Mouse (Mus musculus) intestine, embryonic 16.5 days (tissue): ENCODE data around the gene Eef1a2. TPM values are rescaled to one million over a fixed set of nuclear protein-coding genes. Genes with fewer than 3 reads are reported as not detected.

Experiments
- ATAC-seq: fragments of 200-750 bp; cut with Nextera tagmentation; 2 replicates; pipeline ENCODE4 v1.8.0; 2017; ENCODE audit warnings: moderate TSS enrichment, moderate library complexity
- H3K27ac ChIP-seq: fragments of 300-500 bp; sonication (generic); 2 replicates; pipeline ENCODE4 v1.5.1; 2014; ENCODE audit warnings: mild to moderate bottlenecking, low read length
- H3K27me3 ChIP-seq: fragments of 300-500 bp; sonication (generic); replicated peaks from 2 replicates; pipeline ENCODE4 v1.6.1; 2014; ENCODE audit warnings: low read length, control low read depth, mixed read lengths; ENCODE audit not compliant: control insufficient read depth, insufficient read depth
- H3K36me3 ChIP-seq: fragments of 300-500 bp; sonication (generic); 2 replicates; pipeline ENCODE4 v1.6.1; 2014; ENCODE audit warnings: low read length, control low read depth; ENCODE audit not compliant: control insufficient read depth, insufficient read depth
- H3K4me1 ChIP-seq: fragments of 300-500 bp; sonication (generic); 2 replicates; pipeline ENCODE4 v1.6.1; 2014; ENCODE audit warnings: low read length, control low read depth, mixed read lengths; ENCODE audit not compliant: control insufficient read depth, insufficient read depth
- H3K4me2 ChIP-seq: fragments of 300-500 bp; sonication (generic); 2 replicates; pipeline ENCODE4 v1.6.1; 2014; ENCODE audit warnings: low read depth, low read length, control low read depth
- H3K4me3 ChIP-seq: fragments of 300-500 bp; sonication (generic); 2 replicates; pipeline ENCODE4 v1.5.1; 2014; ENCODE audit warnings: mild to moderate bottlenecking, low read length
- H3K9ac ChIP-seq: fragments of 300-500 bp; sonication (generic); 2 replicates; pipeline ENCODE4 v1.6.1; 2014; ENCODE audit warnings: low read depth, low read length
- H3K9me3 ChIP-seq: fragments of 300-500 bp; sonication (generic); 2 replicates; pipeline ENCODE4 v1.6.1; 2016; ENCODE audit warnings: low read length, control low read depth; ENCODE audit not compliant: control insufficient read depth
- WGBS: fragments of 180-500 bp; shearing (Covaris S2); extraction: QIAGEN DNeasy Blood & Tissue Kit; methylation state at CpG from one replicate; pipeline ENCODE4 v1.1.7; 2014; 5-methylcytosine and 5-hydroxymethylcytosine counted together
- polyA plus RNA-seq: library from polyadenylated mRNA; unstranded; fragments of >200 nt; fragmentation: Nextera tagmentation; extraction: Ambion mirVana; gene quantifications from 2 replicates; pipeline ENCODE4 v1.2.1, GENCODE M21; 2015

Gene Eef1a2
- polyA plus RNA-seq, 1 experiment from 2014 or later: 0.06 TPM

DNA sequence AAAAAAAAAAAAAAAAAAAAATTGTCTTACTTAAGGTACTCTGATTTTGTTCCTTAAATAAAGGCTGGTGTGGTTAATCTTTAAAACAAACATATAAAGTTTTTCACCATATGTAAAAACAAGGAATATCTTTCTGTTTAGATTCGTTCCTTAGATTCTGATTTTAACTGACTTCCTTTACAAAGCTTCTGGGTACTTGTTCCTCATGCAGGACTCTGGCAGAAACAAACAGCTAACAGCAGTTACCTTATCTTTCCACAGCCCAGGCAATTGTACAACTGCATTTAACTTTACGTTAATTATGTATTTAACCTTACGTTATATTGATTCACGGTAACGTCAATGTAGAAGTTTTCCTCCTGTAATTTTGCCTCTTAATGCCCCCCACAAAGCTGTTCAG, 9.7 kb upstream of the Eef1a2 start:
- H3K36me3 ChIP-seq: no peaks in the 10 kb centered on the region
- no peak overlapping the region for H3K4me3 ChIP-seq
- H3K27me3 ChIP-seq: peaks cover 2% of the 10 kb centered on the region; the same call in 1 of the 2 replicates
- 75% methylated on average over 5 of the region's 5 CpGs for WGBS
- no peak overlapping the region for H3K9ac ChIP-seq
- no peaks in the 10 kb centered on the region for H3K4me1 ChIP-seq
- no peak overlapping the region for H3K27ac ChIP-seq
- H3K9me3 ChIP-seq: 0 out of 2 replicates have a peak, but pooled peaks cover 3% of the 10 kb centered on the region
- no peak overlapping the region for H3K4me2 ChIP-seq
- no peak for ATAC-seq

GRCm38 (mm10) chr2:181160821-181161220, 4.0 kb upstream of the Eef1a2 start:
- ATAC-seq: no peak
- 71% methylated on average over 4 of the region's 4 CpGs for WGBS
- no peak overlapping the region for H3K9ac ChIP-seq

DNA sequence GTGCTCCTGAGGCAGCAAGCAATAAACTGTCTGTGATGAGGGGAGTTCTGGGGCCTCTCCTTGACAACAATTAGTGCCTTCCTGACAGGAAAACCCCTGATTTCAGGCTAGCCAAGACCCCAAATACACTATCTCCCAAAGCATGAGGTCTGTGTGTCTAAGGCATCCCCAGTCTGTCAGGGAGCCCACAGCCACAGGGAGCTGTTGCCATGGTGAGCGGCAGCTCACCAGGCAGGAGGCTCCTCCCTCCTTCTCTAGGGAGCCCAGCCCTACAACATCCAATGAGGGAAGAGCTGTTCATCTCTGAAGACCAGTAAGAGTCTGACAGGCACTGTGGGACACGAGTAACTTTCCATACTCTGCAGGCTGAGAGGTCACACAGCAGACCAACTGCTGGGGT, 3.0 kb upstream of the Eef1a2 start:
- ATAC-seq: no peak
- Histone ChIP-seq H3K27me3 (peaks cover 36% of the 10 kb centered on the region), H3K9ac (no peak overlapping the region), H3K4me3 (no peak overlapping the region), H3K9me3 (no peaks in the 10 kb centered on the region), H3K27ac (no peak overlapping the region), H3K36me3 (no peaks in the 10 kb centered on the region), H3K4me1 (no peaks in the 10 kb centered on the region), H3K4me2 (no peak overlapping the region)
- WGBS: 2% methylated on average over 2 of the region's 2 CpGs

More at GRCm38 (mm10) chr2:181160821-181161220, 4.0 kb upstream of the Eef1a2 start:
- Histone ChIP-seq H3K4me3 (no peak overlapping the region), H3K4me1 (no peaks in the 10 kb centered on the region), H3K27ac (no peak overlapping the region), H3K27me3 (peaks cover 27% of the 10 kb centered on the region), H3K9me3 (no peaks in the 10 kb centered on the region), H3K4me2 (no peak overlapping the region), H3K36me3 (no peaks in the 10 kb centered on the region)

- no peak for ATAC-seq
- H3K27me3 ChIP-seq: peaks cover 42% of the 10 kb centered on the region
Observed at GRCm38 (mm10) chr2:181159091-181159514, 2.3 kb upstream of the Eef1a2 start.

DNA sequence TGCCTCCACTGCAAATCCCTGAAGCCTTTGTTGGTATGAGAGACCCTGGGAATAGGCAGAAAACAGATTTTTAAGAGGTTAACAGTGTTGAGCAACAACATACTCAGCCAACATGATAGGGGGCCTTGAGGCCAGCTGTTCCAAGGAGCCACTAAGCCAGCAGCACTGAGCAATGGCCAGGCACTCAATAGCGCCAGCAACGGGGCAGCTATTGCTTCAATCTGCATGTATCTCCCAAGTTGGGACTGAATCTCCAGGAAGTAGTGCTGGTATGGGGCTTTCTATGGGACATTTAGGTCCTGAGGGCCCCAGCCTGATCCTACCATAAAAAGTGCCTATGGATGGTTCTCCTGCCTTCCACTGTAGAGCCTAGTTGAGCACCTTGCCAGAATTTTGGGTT, 1.7 kb upstream of the Eef1a2 start:
- Histone ChIP-seq H3K9ac (no peak overlapping the region), H3K9me3 (no peaks in the 10 kb centered on the region), H3K36me3 (no peaks in the 10 kb centered on the region), H3K4me2 (no peak overlapping the region), H3K27me3 (peaks cover 42% of the 10 kb centered on the region), H3K4me3 (no peak overlapping the region), H3K27ac (no peak overlapping the region), H3K4me1 (no peaks in the 10 kb centered on the region)
- ATAC-seq: no peak
- WGBS: 74% methylated on average over 2 of the region's 2 CpGs

More at GRCm38 (mm10) chr2:181159091-181159514, 2.3 kb upstream of the Eef1a2 start:
- Histone ChIP-seq H3K4me1 (no peaks in the 10 kb centered on the region), H3K9me3 (no peaks in the 10 kb centered on the region), H3K27ac (no peak overlapping the region), H3K9ac (no peak overlapping the region), H3K4me2 (no peak overlapping the region), H3K36me3 (no peaks in the 10 kb centered on the region), H3K4me3 (no peak overlapping the region)
- WGBS: 49% methylated on average over 7 of the region's 7 CpGs

DNA sequence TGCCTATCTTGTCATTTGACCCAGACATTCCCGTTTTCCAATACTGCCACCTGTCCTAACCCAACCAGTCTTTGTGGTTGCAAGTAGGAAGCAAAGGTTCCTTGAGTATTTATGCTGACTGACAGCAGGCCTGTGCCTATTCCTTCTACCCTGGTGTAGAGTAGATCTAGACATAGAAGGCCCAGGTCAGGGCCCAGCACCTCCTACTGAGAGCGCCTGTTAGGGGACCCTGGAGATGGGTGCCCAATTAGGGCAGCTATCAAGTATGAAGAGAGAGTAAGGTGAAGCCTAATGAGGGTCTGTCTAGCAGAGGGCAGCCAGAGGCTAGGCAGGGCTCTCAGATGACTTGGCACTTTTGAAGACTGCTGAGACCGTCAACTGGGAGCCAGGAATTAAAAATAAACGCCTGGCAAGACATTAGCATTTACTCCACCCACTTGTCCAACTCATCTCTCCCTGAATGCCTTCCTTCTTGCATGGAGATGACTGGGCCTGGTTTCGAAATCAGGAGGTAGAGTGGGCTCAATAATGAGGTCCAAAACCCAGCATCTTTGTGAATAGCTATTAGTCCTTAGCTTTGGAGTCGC, 995 bp upstream of the Eef1a2 start:
- Histone ChIP-seq H3K36me3 (no peaks in the 10 kb centered on the region), H3K27ac (no peak overlapping the region), H3K27me3 (peaks cover 42% of the 10 kb centered on the region), H3K9ac (no peak overlapping the region), H3K4me2 (no peak overlapping the region), H3K9me3 (no peaks in the 10 kb centered on the region), H3K4me1 (no peaks in the 10 kb centered on the region), H3K4me3 (no peak overlapping the region)
- ATAC-seq: no peak
- WGBS: 71% methylated on average over 6 of the region's 6 CpGs

GRCm38 (mm10) chr2:181157180-181157579, 366 bp upstream of the Eef1a2 start:
- Histone ChIP-seq H3K27me3 (peaks cover 42% of the 10 kb centered on the region), H3K4me3 (no peak overlapping the region), H3K4me1 (no peaks in the 10 kb centered on the region)

GRCm38 (mm10) chr2:181155801-181156200, 1.0 kb downstream of the Eef1a2 start:
- Histone ChIP-seq H3K36me3 (no peaks in the 10 kb centered on the region), H3K27ac (no peak overlapping the region), H3K27me3 (peaks cover 43% of the 10 kb centered on the region), H3K9me3 (no peaks in the 10 kb centered on the region), H3K4me2 (no peak overlapping the region), H3K4me1 (no peaks in the 10 kb centered on the region), H3K4me3 (no peak overlapping the region), H3K9ac (no peak overlapping the region)
- 58% methylated on average over 4 of the region's 4 CpGs for WGBS
- ATAC-seq: no peak

More at GRCm38 (mm10) chr2:181157180-181157579, 366 bp upstream of the Eef1a2 start:
- Histone ChIP-seq H3K27ac (no peak overlapping the region), H3K9ac (no peak overlapping the region), H3K4me2 (no peak overlapping the region), H3K36me3 (no peaks in the 10 kb centered on the region), H3K9me3 (no peaks in the 10 kb centered on the region)
- no peak for ATAC-seq
- 77% methylated on average over 4 of the region's 4 CpGs for WGBS

DNA sequence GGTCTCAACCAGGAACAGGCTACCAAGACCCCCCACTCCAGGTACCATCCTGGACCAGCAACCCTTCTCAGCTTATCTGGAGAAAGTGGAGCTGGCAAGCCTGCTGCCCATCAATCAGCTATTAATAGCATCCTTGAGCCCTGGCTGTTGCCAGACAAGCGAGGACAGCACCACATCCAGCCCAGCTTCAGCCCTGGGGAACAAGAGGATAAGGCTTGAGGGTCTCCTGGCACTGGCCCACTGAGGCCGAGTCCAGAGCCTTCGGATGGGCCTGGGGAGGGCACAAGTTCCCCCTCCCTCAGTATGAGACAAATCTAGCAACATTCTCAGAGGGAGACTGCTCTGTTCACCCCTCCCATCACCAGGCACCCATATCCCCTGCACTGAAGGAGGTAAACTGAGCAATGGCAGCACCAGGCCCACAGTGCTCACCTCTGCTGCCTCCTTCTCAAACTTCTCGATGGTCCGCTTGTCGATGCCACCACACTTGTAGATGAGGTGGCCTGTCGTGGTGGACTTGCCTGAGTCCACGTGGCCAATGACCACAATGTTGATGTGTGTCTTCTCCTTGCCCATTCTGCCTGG, 1.9 kb downstream of the Eef1a2 start:
- H3K27me3 ChIP-seq: peaks cover 48% of the 10 kb centered on the region
- 66% methylated on average over 8 of the region's 8 CpGs for WGBS

More for the DNA sequence above, 1.9 kb downstream of the Eef1a2 start:
- ATAC-seq: no peak
- Histone ChIP-seq H3K4me3 (no peak overlapping the region), H3K27ac (no peak overlapping the region), H3K9me3 (no peaks in the 10 kb centered on the region), H3K36me3 (no peaks in the 10 kb centered on the region), H3K9ac (no peak overlapping the region), H3K4me2 (no peak overlapping the region), H3K4me1 (no peaks in the 10 kb centered on the region)
